Mouse (Mus musculus) heart, embryonic 13.5 days (tissue): ENCODE data around the gene Ak5. TPM values are rescaled to one million over a fixed set of nuclear protein-coding genes. Genes with fewer than 3 reads are reported as not detected.
"Not testable (repeated sequence)": the region's sequence is repeated elsewhere in the genome, so short reads cannot be mapped to it uniquely, and the experiment has no call there.

Source experiments
- ATAC-seq: fragments of 200-750 bp; cut with Nextera tagmentation; 2 replicates; pipeline ENCODE4 v1.8.0; 2017; ENCODE audit warnings: moderate TSS enrichment; ENCODE audit not compliant: insufficient number of reproducible peaks, low FRiP score, low TSS enrichment; ENCODE audit errors: extremely low read depth
- H3K27ac ChIP-seq: fragments of 300-500 bp; sonication (generic); replicated peaks from 2 replicates; pipeline ENCODE4 v1.5.1; 2015; ENCODE audit warnings: moderate library complexity, mild to moderate bottlenecking, inconsistent platforms
- H3K27me3 ChIP-seq: fragments of 300-500 bp; sonication (generic); replicated peaks from 2 replicates; pipeline ENCODE4 v1.6.1; 2015; ENCODE audit warnings: mild to moderate bottlenecking, inconsistent platforms
- H3K36me3 ChIP-seq: fragments of 300-500 bp; sonication (generic); 2 replicates; pipeline ENCODE4 v1.6.1; 2015; ENCODE audit warnings: mild to moderate bottlenecking, inconsistent platforms
- H3K4me1 ChIP-seq: fragments of 300-500 bp; sonication (generic); 2 replicates; pipeline ENCODE4 v1.6.1; 2015; ENCODE audit warnings: inconsistent platforms
- H3K4me2 ChIP-seq: fragments of 300-500 bp; sonication (generic); 2 replicates; pipeline ENCODE4 v1.6.1; 2015; ENCODE audit warnings: inconsistent platforms, mild to moderate bottlenecking, moderate library complexity
- H3K4me3 ChIP-seq: fragments of 300-500 bp; sonication (generic); 2 replicates; pipeline ENCODE4 v1.5.1; 2015; ENCODE audit warnings: moderate library complexity, mild to moderate bottlenecking, inconsistent platforms
- H3K9ac ChIP-seq: fragments of 300-500 bp; sonication (generic); 2 replicates; pipeline ENCODE4 v1.6.1; 2015; ENCODE audit warnings: inconsistent platforms, mild to moderate bottlenecking, moderate library complexity
- H3K9me3 ChIP-seq: fragments of 300-500 bp; sonication (generic); 2 replicates; pipeline ENCODE4 v1.6.1; 2016; ENCODE audit warnings: inconsistent platforms
- WGBS: fragments of 180-500 bp; shearing (Covaris S2); methylation state at CpG from one replicate; pipeline ENCODE4 v1.1.7; 2015; ENCODE audit warnings: mixed read lengths; 5-methylcytosine and 5-hydroxymethylcytosine counted together
- polyA plus RNA-seq: library from polyadenylated mRNA; unstranded; fragments of >200 nt; fragmentation: Nextera tagmentation; extraction: Ambion mirVana; gene quantifications from 2 replicates; pipeline ENCODE4 v1.2.1, GENCODE M21; 2015

The Ak5 gene
- polyA plus RNA-seq, 1 experiment from 2014 or later, result 1.3 TPM

- ATAC-seq, result no peak
- H3K27ac ChIP-seq, result no peak overlapping the region
Observed at GRCm38 (mm10) chr3:152586191-152586590, 82.0 kb downstream of the Ak5 start.

GRCm38 (mm10) chr3:152585581-152585980 is 82.6 kb downstream of the Ak5 start:
- WGBS, result 60% methylated on average over 6 of the region's 6 CpGs

More at GRCm38 (mm10) chr3:152586191-152586590, 82.0 kb downstream of the Ak5 start:
- Histone ChIP-seq H3K36me3 (no peaks in the 10 kb centered on the region), H3K27me3 (no peaks in the 10 kb centered on the region), H3K4me3 (no peak overlapping the region), H3K4me2 (no peak overlapping the region), H3K9ac (no peak overlapping the region), H3K9me3 (no peaks in the 10 kb centered on the region), H3K4me1 (peaks cover 4% of the 10 kb centered on the region; the same call in 1 of the 2 replicates)
- 72% methylated on average over 8 of the region's 8 CpGs for WGBS

GRCm38 (mm10) chr3:152583033-152583432 is 85.1 kb downstream of the Ak5 start:
- no peaks in the 10 kb centered on the region for H3K9me3 ChIP-seq
- no peaks in the 10 kb centered on the region for H3K4me1 ChIP-seq
- H3K36me3 ChIP-seq, result no peaks in the 10 kb centered on the region
- no peaks in the 10 kb centered on the region; the same call in 1 of the 2 replicates for H3K27me3 ChIP-seq
- no peak for ATAC-seq
- no peak overlapping the region for H3K9ac ChIP-seq
- no peak overlapping the region for H3K4me2 ChIP-seq
- no peak overlapping the region for H3K27ac ChIP-seq
- no peak overlapping the region for H3K4me3 ChIP-seq

More at GRCm38 (mm10) chr3:152585581-152585980, 82.6 kb downstream of the Ak5 start:
- Histone ChIP-seq H3K9me3 (no peaks in the 10 kb centered on the region), H3K4me2 (no peak overlapping the region), H3K4me3 (no peak overlapping the region), H3K36me3 (no peaks in the 10 kb centered on the region), H3K27me3 (no peaks in the 10 kb centered on the region), H3K4me1 (peaks cover 3% of the 10 kb centered on the region; the same call in 1 of the 2 replicates), H3K27ac (no peak overlapping the region), H3K9ac (no peak overlapping the region)
- no peak for ATAC-seq

GRCm38 (mm10) chr3:152581853-152582252 is 86.3 kb downstream of the Ak5 start:
- not testable (repeated sequence) for H3K4me2 ChIP-seq, H3K27me3 ChIP-seq, ATAC-seq, H3K36me3 ChIP-seq, H3K27ac ChIP-seq, H3K9me3 ChIP-seq, H3K4me1 ChIP-seq, H3K4me3 ChIP-seq, H3K9ac ChIP-seq
- WGBS, result 80% methylated on average over 3 of the region's 3 CpGs

GRCm38 (mm10) chr3:152579984-152580591 is 88.1 kb downstream of the Ak5 start:
- 55% methylated on average over 10 of the region's 10 CpGs for WGBS

GRCm38 (mm10) chr3:152578282-152579228 is 89.6 kb downstream of the Ak5 start:
- Histone ChIP-seq H3K27me3 (no peaks in the 10 kb centered on the region; the same call in 1 of the 2 replicates), H3K27ac (no peak overlapping the region), H3K4me2 (no peak overlapping the region), H3K9me3 (no peaks in the 10 kb centered on the region), H3K36me3 (no peaks in the 10 kb centered on the region), H3K4me1 (no peaks in the 10 kb centered on the region), H3K9ac (no peak overlapping the region), H3K4me3 (no peak overlapping the region)
- 78% methylated on average over 26 of the region's 26 CpGs for WGBS
- ATAC-seq, result no peak

More at GRCm38 (mm10) chr3:152579984-152580591, 88.1 kb downstream of the Ak5 start:
- Histone ChIP-seq H3K27ac (no peak overlapping the region), H3K4me3 (no peak overlapping the region), H3K36me3 (no peaks in the 10 kb centered on the region), H3K9me3 (no peaks in the 10 kb centered on the region), H3K4me1 (no peaks in the 10 kb centered on the region), H3K9ac (no peak overlapping the region), H3K27me3 (no peaks in the 10 kb centered on the region; the same call in 1 of the 2 replicates), H3K4me2 (no peak overlapping the region)
- no peak for ATAC-seq

- Histone ChIP-seq H3K36me3 (no peaks in the 10 kb centered on the region), H3K27ac (no peak overlapping the region), H3K9me3 (no peaks in the 10 kb centered on the region), H3K4me1 (no peaks in the 10 kb centered on the region), H3K9ac (no peak overlapping the region), H3K4me3 (no peak overlapping the region), H3K27me3 (no peaks in the 10 kb centered on the region; the same call in 1 of the 2 replicates), H3K4me2 (no peak overlapping the region)
- WGBS, result 81% methylated on average over 7 of the region's 7 CpGs
- no peak for ATAC-seq
Observed at GRCm38 (mm10) chr3:152577763-152578162, 90.4 kb downstream of the Ak5 start.

GRCm38 (mm10) chr3:152577273-152577672 is 90.9 kb downstream of the Ak5 start:
- no peak for ATAC-seq
- 26% methylated on average over 1 of the region's 1 CpGs for WGBS
- Histone ChIP-seq H3K9ac (no peak overlapping the region), H3K4me1 (no peaks in the 10 kb centered on the region), H3K4me3 (no peak overlapping the region), H3K27me3 (no peaks in the 10 kb centered on the region; the same call in 1 of the 2 replicates), H3K4me2 (no peak overlapping the region), H3K36me3 (no peaks in the 10 kb centered on the region), H3K27ac (no peak overlapping the region), H3K9me3 (no peaks in the 10 kb centered on the region)

- Histone ChIP-seq H3K9me3 (no peaks in the 10 kb centered on the region), H3K9ac (no peak overlapping the region), H3K36me3 (no peaks in the 10 kb centered on the region), H3K4me1 (peaks cover 17% of the 10 kb centered on the region), H3K4me2 (no peak overlapping the region), H3K4me3 (no peak overlapping the region), H3K27ac (0 out of 2 replicates have a peak overlapping the region, but pooled peaks have one; percentile 13), H3K27me3 (no peaks in the 10 kb centered on the region)
- no peak for ATAC-seq
- 37% methylated on average over 6 of the region's 6 CpGs for WGBS
Observed at GRCm38 (mm10) chr3:152569242-152569605, 98.9 kb downstream of the Ak5 start.

GRCm38 (mm10) chr3:152568455-152569241 is 99.5 kb downstream of the Ak5 start:
- H3K4me2 ChIP-seq, result no peak overlapping the region
- peaks cover 17% of the 10 kb centered on the region for H3K4me1 ChIP-seq
- ATAC-seq, result no peak
- H3K9ac ChIP-seq, result no peak overlapping the region
- no peaks in the 10 kb centered on the region for H3K27me3 ChIP-seq
- no peak overlapping the region for H3K4me3 ChIP-seq
- peak overlapping the region; percentile 13; the same call in 1 of the 2 replicates for H3K27ac ChIP-seq
- no peaks in the 10 kb centered on the region for H3K9me3 ChIP-seq
- H3K36me3 ChIP-seq, result no peaks in the 10 kb centered on the region
- WGBS, result 51% methylated on average over 9 of the region's 9 CpGs
